Mouse (Mus musculus): ENCODE data around the gene Barx2. TPM values are rescaled to one million over a fixed set of nuclear protein-coding genes. Genes with fewer than 3 reads are reported as not detected.

Gene Barx2
- polyA plus RNA-seq, 1 experiment from 2014 or later = not detected

Other genes starting within 250 kb of the Barx2 start
- gene Arhgap32, start 202.7 kb upstream of the Barx2 start, polyA plus RNA-seq (2016; fragmentation: Nextera tagmentation; extraction: Ambion mirVana) = 7.0 and 7.4 TPM in 2 replicates